Mouse (Mus musculus) small intestine, adult 2 months (tissue): Measurements from ENCODE around the gene Zfr2.

ENCODE experiments used
- CTCF ChIP-seq: fragments of 200-500 bp; IDR thresholded peaks from 2 replicates; pipeline ENCODE4 v1.5.1; 2012; ENCODE audit warnings: low read depth, mild to moderate bottlenecking, control low read depth, inconsistent platforms, low read length, moderate library complexity, mixed read lengths; ENCODE audit not compliant: insufficient replicate concordance, insufficient read length; ENCODE audit errors: extremely low read depth
- POLR2A ChIP-seq: fragments of 200-500 bp; IDR thresholded peaks from 2 replicates; pipeline ENCODE4 v1.6.1; 2012; ENCODE audit warnings: low read depth, mild to moderate bottlenecking, control low read depth, inconsistent platforms, low read length, moderate library complexity

- TF ChIP-seq CTCF (peak; percentile 87; the same call in 1 of the 2 replicates), POLR2A (no peak)
Observed at GRCm38 (mm10) chr10:81244595-81244994, 11.6 kb downstream of the Zfr2 start.
